Mouse (Mus musculus) liver, embryonic 14.5 days (tissue): ENCODE results near the gene Ehd2. TPM values are rescaled to one million over a fixed set of nuclear protein-coding genes. Genes with fewer than 3 reads are reported as not detected.

Experiments
- ATAC-seq: fragments of 200-750 bp; cut with Nextera tagmentation; 2 replicates; pipeline ENCODE4 v1.8.0; 2017; ENCODE audit warnings: moderate number of reproducible peaks, mild to moderate bottlenecking, moderate library complexity; ENCODE audit not compliant: insufficient read depth
- DNase-seq, 3 experiments: peaks; one replicate each; pipeline ENCODE4 v3.0.0-alpha.2; 2012 to 2013; ENCODE audit warnings: low read depth in 3 of 3, low spot score in 3 of 3
- H3K27ac ChIP-seq: fragments of 300-500 bp; sonication (generic); 2 replicates; pipeline ENCODE4 v1.5.1; 2014; ENCODE audit warnings: moderate library complexity, mild to moderate bottlenecking, control low read depth, inconsistent platforms
- H3K27me3 ChIP-seq: fragments of 300-500 bp; sonication (generic); 2 replicates; pipeline ENCODE4 v1.6.1; 2014; ENCODE audit warnings: mild to moderate bottlenecking, low read length, moderate library complexity; ENCODE audit not compliant: control insufficient read depth, insufficient read depth
- H3K36me3 ChIP-seq: fragments of 300-500 bp; sonication (generic); replicated peaks from 2 replicates; pipeline ENCODE4 v1.6.1; 2014; ENCODE audit warnings: low read depth; ENCODE audit not compliant: control insufficient read depth, insufficient read depth
- H3K4me1 ChIP-seq, 2 experiments: fragments of 200-500 bp in 1 of 2; fragments of 300-500 bp in 1 of 2; sonication (generic) in 1 of 2; replicated peaks; 2 replicates each; pipeline ENCODE4 v1.6.1; 2012 to 2014; ENCODE audit warnings: antibody characterized with exemption in 1 of 2, inconsistent platforms in 1 of 2, low read length in 1 of 2; ENCODE audit not compliant: control insufficient read depth in 2 of 2, insufficient read depth in 2 of 2
- H3K4me2 ChIP-seq: fragments of 300-500 bp; sonication (generic); 2 replicates; pipeline ENCODE4 v1.6.1; 2014; ENCODE audit warnings: low read depth, mild to moderate bottlenecking, control low read depth, moderate library complexity
- H3K4me3 ChIP-seq, 2 experiments: fragments of 200-500 bp in 1 of 2; fragments of 300-500 bp in 1 of 2; sonication (generic) in 1 of 2; 2 replicates each; pipeline ENCODE4 v1.5.1; 2012 to 2014; ENCODE audit warnings: low read depth in 2 of 2, low read length in 2 of 2, mild to moderate bottlenecking in 2 of 2, control low read depth in 1 of 2, inconsistent platforms in 1 of 2, moderate library complexity in 1 of 2; ENCODE audit not compliant: insufficient read depth in 1 of 2
- H3K9ac ChIP-seq: fragments of 300-500 bp; sonication (generic); replicated peaks from 2 replicates; pipeline ENCODE4 v1.6.1; 2014; ENCODE audit warnings: mild to moderate bottlenecking, control low read depth, moderate library complexity
- H3K9me3 ChIP-seq: fragments of 300-500 bp; sonication (generic); 2 replicates; pipeline ENCODE4 v1.6.1; 2016; ENCODE audit warnings: low read length, mixed read lengths; ENCODE audit not compliant: control insufficient read depth
- CTCF ChIP-seq: IDR thresholded peaks from 2 replicates; pipeline ENCODE4 v1.5.1; 2016; ENCODE audit warnings: antibody characterized with exemption, low read depth, control low read depth
- EP300 ChIP-seq: IDR thresholded peaks from 2 replicates; pipeline ENCODE4 v1.6.1; 2016; ENCODE audit warnings: antibody characterized with exemption, low read depth
- WGBS: fragments of 180-500 bp; shearing (Covaris S2); extraction: QIAGEN DNeasy Blood & Tissue Kit; methylation state at CpG from one replicate; pipeline ENCODE4 v1.1.7; 2014; ENCODE audit not compliant: insufficient replicate concordance; 5-methylcytosine and 5-hydroxymethylcytosine counted together
- polyA plus RNA-seq, 2 experiments: library from polyadenylated mRNA; depleted of rRNA in 1 of 2; stranded (reverse) in 1 of 2; unstranded in 1 of 2; fragments of >200 nt; fragmentation: Nextera tagmentation in 1 of 2; extraction: Ambion mirVana in 1 of 2; gene quantifications; 2 replicates each; pipeline versions ENCODE4 v1.2.1 to v1.2.3; 2012 to 2014

Gene Ehd2
- polyA plus RNA-seq, 2 experiments: 2.5 to 3.0 TPM

DNA sequence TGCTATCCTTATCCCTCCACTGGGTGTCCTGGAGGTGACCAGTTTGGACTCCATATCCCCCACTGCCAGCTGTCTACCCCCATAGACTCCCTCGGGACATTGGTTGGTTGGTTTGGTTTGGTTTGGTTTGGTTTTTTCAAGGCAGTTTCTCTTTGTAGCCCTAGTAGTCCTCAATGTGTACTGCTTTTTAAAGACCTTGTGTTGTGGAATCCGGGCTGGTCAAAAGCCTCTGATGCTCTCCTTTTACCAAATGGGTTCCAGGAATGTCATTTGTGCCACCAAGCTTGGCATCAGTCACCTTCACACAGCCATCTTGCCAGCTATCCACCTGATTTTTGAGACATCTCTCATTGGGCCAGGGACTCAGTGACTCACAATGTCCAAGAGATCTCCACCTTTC lies 52.6 kb downstream of the Ehd2 start:
- TF ChIP-seq CTCF (no peak), EP300 (no peak)
- no peak for ATAC-seq
- Histone ChIP-seq H3K36me3 (no peaks in the 10 kb centered on the region; the same call in 1 of the 2 replicates), H3K4me1 (peaks cover 3 to 10% of the 10 kb centered on the region in 2 experiments; a peak in 2 of 4 replicates), H3K4me3 (no peak overlapping the region), H3K27me3 (no peaks in the 10 kb centered on the region), H3K27ac (no peak overlapping the region), H3K9ac (no peak overlapping the region), H3K9me3 (no peaks in the 10 kb centered on the region), H3K4me2 (no peak overlapping the region)
- DNase-seq: no peak
- WGBS: 59% methylated on average over 2 of the region's 2 CpGs

DNA sequence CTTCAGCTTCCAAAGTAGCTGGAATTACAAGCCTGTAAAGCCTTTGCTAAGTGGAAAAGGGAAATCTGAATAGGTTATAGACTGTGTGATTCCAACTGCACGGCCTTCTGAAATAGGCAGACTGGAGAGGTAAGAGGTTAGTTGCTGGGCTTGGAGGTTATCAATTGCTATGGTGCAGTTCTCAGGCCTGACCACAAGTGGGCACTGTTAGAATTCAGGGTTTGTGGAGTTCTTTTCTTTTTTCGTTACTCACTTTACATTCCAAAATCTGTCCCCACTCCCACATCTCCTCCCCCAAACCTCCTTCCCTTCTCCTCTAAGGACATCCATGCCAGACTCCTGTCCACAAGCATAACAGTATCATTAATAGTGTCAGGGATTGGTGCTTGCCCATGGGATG lies 53.1 kb downstream of the Ehd2 start:
- Histone ChIP-seq H3K4me1 (peaks cover 2 to 7% of the 10 kb centered on the region in 2 experiments; a peak in 2 of 4 replicates), H3K4me3 (no peak overlapping the region), H3K27ac (no peak overlapping the region), H3K9ac (no peak overlapping the region), H3K9me3 (no peaks in the 10 kb centered on the region), H3K36me3 (no peaks in the 10 kb centered on the region; the same call in 1 of the 2 replicates), H3K27me3 (no peaks in the 10 kb centered on the region), H3K4me2 (no peak overlapping the region)
- TF ChIP-seq EP300 (no peak), CTCF (peak; percentile 82)
- 25% methylated on average over 2 of the region's 2 CpGs for WGBS
- no peak for ATAC-seq
- DNase-seq: peak in 2 of 3 experiments; percentile 27 to 40

DNA sequence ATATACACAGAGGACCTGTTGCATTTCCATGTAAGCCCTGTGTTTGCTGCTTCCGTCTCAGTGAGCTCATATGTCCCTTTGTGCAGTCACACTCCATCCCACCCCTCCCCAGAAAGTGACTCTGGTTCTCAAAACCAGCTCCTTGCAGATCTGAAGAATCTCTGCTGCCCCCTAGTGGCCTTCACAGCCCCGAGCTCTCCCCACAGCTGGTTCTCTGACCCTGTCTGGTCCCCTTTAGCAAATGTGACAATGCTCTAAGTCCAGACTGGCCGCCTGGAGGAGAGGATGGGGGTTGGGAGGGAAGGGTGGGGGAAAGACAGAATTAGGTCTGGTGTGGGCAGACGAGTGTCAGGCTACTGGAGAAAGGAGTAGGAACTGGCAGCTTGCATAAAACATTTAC lies 55.2 kb downstream of the Ehd2 start:
- H3K9ac ChIP-seq: no peak overlapping the region
- H3K27me3 ChIP-seq: no peaks in the 10 kb centered on the region
- H3K36me3 ChIP-seq: no peaks in the 10 kb centered on the region
- ATAC-seq (no peak), DNase-seq (peak; percentile 39 to 58 (median 45))
- WGBS: 1% methylated on average over 4 of the region's 4 CpGs
- H3K4me1 ChIP-seq: no peaks in the 10 kb centered on the region
- no peak overlapping the region for H3K27ac ChIP-seq
- H3K9me3 ChIP-seq: no peaks in the 10 kb centered on the region
- TF ChIP-seq EP300: no peak
- peak; percentile 92 for TF ChIP-seq CTCF
- no peak overlapping the region for H3K4me2 ChIP-seq
- no peak overlapping the region for H3K4me3 ChIP-seq

DNA sequence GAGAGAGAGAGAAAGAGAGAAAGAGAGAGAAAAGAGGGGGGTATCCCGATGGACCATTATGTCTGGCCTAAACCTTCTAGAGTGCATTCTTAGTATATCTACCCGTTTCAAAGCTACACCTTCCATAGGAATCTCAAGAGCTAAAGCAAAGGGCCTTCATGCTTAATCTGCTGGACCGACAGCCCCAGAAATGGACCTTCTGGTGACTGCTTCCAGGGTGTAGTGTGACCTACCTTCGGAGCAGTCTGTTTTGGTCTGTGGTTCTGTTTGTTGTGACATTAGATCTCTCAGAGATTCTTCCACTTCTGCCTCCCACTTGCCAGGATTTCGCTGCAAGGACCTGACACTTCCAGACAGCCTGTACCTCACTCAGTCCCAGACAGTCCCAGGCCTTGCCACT lies 56.8 kb downstream of the Ehd2 start:
- no peaks in the 10 kb centered on the region for H3K9me3 ChIP-seq
- ATAC-seq (no peak), DNase-seq (no peak)
- H3K36me3 ChIP-seq: no peaks in the 10 kb centered on the region
- H3K27ac ChIP-seq: no peak overlapping the region
- H3K27me3 ChIP-seq: no peaks in the 10 kb centered on the region
- WGBS: 68% methylated on average over 5 of the region's 5 CpGs
- H3K4me3 ChIP-seq: no peak overlapping the region
- no peaks in the 10 kb centered on the region for H3K4me1 ChIP-seq
- H3K4me2 ChIP-seq: no peak overlapping the region
- H3K9ac ChIP-seq: no peak overlapping the region
- no peak for TF ChIP-seq EP300
- no peak for TF ChIP-seq CTCF

DNA sequence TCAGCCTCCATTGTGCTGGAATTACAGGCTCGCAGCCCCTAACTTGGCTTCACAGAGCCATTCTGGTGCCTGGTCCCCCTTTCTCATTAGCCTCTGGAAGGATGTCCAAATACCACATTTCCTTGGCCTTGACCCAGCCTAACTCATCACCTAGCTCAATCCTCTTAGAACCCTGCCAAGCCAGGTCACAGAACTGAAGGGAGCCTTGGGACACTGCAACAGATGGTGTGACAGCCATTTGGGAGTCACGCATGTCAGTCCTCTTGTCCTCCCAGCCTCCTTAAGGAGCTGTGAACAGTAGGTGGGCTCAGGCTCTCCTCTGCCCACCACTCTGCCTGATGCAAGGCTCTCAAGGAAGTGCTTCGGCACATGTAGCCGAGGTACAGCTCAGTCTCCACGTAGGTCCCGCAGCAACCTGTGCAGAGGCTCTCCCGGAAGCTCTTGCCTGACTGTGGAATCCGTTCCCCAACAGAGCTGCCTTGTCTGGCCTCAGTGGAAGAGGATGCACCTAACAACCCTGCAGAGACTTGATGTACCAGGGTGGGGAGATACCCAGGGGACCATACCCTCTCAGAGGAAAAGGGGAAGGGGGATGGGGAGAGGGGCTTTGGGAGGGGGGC lies 59.3 kb downstream of the Ehd2 start:
- DNase-seq: no peak
- Histone ChIP-seq H3K27ac (no peak overlapping the region), H3K9me3 (no peaks in the 10 kb centered on the region), H3K4me1 (no peaks in the 10 kb centered on the region), H3K4me2 (no peak overlapping the region), H3K9ac (no peak overlapping the region), H3K36me3 (no peaks in the 10 kb centered on the region), H3K27me3 (no peaks in the 10 kb centered on the region), H3K4me3 (no peak overlapping the region)
- WGBS: 61% methylated on average over 8 of the region's 8 CpGs
- no peak for ATAC-seq
- TF ChIP-seq CTCF (no peak), EP300 (no peak)
